Mouse (Mus musculus) cerebellum, postnatal 14 days (tissue): ENCODE results near the gene Tns1.

Source experiments
- DNase-seq, 2 experiments: peaks; one replicate each; pipeline ENCODE4 v3.0.0; 2021; ENCODE audit warnings: mixed read lengths in 2 of 2

Tns1 gene

GRCm38 (mm10) chr1:74090329-74090728 is 33.9 kb downstream of the Tns1 start:
- DNase-seq = no peak

DNA sequence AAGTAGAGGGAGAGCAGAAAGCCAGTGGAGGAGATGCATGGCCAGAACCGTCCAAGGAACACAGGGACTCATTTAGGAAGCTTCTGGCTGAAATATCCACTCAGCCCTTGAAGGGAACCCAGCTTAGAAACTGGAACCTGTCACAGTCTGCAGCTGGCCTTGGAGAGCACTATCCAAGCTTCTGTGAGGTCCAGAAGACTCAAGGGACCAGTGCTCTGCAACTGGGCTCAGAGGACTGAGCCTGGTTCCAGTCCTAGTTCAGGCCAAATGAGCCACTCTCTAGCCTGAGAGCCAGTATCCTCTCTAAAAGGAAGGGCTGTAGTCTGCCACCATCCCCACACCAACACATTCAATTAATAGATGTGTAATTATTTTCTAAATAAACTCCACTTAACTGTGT is 35.7 kb downstream of the Tns1 start:
- no peak for DNase-seq

- no peak for DNase-seq
Measured at GRCm38 (mm10) chr1:74085566-74085965, 38.7 kb downstream of the Tns1 start.

DNA sequence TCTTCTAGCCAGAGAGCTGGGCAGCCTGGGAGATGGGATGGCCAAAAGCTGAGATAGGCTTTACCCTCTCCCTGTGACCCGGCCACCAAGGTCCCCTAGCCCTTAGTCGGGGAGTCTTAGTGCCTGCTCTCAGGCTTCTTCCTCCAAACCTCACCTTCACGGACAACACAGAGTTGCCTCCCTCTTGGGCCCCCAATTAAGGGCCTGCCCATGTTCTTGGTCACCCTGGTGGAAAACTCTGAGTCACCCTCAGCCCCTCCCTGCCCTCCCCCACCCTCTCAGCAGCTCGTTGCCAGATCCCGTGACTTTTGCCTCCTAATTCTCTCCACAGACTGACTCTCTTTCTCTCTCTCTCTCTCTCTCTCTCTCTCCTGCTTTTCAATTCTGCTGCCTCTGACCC is 39.5 kb downstream of the Tns1 start:
- DNase-seq = no peak

- no peak for DNase-seq
Measured at GRCm38 (mm10) chr1:74084065-74084705, 40.1 kb downstream of the Tns1 start.

GRCm38 (mm10) chr1:74082841-74083463 is 41.3 kb downstream of the Tns1 start:
- peak; percentile 32 to 63 for DNase-seq

GRCm38 (mm10) chr1:74081573-74081989 is 42.7 kb downstream of the Tns1 start:
- DNase-seq = no peak

GRCm38 (mm10) chr1:74077353-74077752 is 46.9 kb downstream of the Tns1 start:
- DNase-seq = peak; percentile 62 to 74

GRCm38 (mm10) chr1:74076230-74076629 is 48.0 kb downstream of the Tns1 start:
- DNase-seq = no peak

DNA sequence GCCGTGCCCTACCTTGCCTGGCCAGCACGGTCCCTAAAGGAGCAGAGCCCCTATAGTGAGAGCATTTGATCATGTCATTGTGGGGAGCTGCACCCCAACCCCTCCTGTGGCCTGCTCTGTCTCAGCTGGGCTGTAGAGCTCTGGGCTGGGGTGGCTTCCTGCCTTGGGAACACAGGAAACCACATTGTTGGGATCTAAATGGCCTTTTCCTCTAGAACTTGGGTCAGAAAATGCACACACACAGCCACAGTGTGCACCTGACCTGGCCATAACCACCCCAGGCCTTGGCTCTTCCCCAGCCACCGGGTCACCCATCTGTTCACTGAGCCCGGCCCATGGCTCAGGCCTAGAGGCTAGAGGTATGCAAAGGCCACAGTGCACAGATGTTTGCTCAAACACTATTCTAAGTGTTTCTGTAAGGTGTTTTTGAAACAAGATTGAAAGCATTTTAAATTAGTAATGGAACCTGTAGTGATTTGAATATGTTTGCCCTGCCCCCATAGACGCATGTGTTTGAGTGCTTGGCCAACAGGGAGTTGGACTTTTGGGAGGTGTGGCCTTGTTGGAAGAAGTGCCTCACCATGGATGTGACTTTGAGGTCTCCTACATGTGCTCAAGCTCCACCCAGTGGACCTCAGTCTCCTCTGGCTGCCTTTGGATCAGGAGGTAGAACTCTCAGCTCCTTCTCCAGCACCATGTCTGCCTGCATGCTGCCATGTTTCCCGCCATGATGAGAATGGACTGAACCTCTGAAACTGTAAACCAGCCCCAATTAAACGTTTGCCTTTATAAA is 49.4 kb downstream of the Tns1 start:
- DNase-seq = peak; percentile 33 to 38

GRCm38 (mm10) chr1:74073791-74074190 is 50.5 kb downstream of the Tns1 start:
- no peak for DNase-seq

GRCm38 (mm10) chr1:74070745-74071144 is 53.5 kb downstream of the Tns1 start:
- DNase-seq = no peak

- peak in 1 of 2 experiments; percentile 19 for DNase-seq
Measured at GRCm38 (mm10) chr1:74070001-74070551, 54.2 kb downstream of the Tns1 start.

DNA sequence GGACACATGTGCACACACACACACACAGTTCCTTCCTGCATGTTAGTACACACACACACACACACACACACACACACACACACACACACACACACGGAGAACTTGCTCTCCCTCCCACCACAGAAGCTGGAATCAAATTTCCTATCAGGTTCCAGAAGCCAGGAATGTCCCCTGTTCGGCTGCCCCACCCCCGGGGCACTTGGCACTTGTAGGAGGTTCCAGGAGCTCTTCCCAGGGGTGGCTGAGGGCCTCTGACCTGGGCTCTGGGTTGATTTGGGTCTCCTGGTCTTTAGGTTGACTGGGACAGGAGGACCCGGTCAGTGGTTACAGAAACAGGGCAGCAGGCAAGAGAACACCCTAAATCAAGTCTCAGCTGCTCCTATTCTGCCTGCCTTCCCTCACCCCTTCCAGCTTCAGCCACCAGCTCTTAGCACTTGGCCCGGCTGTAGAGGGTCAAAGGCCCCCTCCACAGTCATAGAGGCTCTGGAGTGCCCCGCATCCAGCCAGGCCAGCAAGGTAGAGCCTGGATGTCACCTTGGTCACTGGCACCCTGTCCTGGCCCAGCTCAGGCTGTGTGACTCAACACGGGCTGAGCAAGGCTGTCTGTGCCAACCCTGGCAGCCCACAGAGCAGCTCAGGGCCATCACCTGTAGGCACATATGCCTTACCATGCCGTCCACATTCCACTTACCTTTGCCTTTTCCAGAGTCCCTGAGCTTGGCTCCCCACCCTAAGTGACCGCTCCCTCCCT is 55.0 kb downstream of the Tns1 start:
- DNase-seq = no peak

GRCm38 (mm10) chr1:74068366-74069084 is 55.7 kb downstream of the Tns1 start:
- DNase-seq = no peak

GRCm38 (mm10) chr1:74067866-74068265 is 56.4 kb downstream of the Tns1 start:
- no peak for DNase-seq

DNA sequence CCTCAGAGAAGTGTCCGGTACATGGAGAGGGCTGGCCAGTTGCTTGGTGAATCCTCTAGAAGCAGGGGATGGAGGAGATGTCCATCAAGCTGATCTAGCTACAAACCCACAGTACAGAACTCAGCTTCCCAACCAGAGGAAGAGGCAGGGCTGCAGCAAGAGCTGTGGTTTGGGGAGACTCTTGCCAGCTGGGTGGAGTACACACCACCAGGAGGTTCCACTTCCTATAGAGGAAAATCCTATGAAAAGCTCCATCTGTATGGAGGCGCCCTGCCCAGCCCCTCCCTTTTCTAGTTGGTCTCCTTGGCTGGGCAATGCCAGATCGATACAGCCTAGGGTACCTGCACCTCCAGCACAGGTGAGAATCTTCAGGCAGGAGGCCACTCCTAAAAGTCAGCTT is 57.7 kb downstream of the Tns1 start:
- DNase-seq = no peak

GRCm38 (mm10) chr1:74066061-74066460 is 58.2 kb downstream of the Tns1 start:
- DNase-seq = no peak

DNA sequence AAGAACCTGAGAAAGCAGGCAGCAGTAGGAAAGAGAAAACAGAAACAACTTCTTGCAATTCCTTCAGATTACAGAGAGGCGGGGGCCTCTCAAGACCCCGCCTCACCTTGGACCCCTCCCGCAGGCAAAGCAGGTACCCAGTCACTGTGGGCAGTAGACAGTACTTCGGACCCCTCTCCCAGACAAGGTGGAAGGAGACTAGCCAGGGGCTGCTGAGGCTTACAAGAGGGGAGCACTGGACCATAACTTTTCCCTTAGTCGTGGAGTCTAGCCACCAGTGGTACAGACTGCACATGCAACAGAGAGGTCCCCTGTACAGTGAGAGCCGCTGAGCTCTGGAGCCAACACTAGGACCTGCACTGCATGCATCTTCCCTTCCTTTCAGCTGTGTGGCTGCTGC is 64.2 kb downstream of the Tns1 start:
- no peak for DNase-seq

GRCm38 (mm10) chr1:74059552-74059951 is 64.7 kb downstream of the Tns1 start:
- no peak for DNase-seq

DNA sequence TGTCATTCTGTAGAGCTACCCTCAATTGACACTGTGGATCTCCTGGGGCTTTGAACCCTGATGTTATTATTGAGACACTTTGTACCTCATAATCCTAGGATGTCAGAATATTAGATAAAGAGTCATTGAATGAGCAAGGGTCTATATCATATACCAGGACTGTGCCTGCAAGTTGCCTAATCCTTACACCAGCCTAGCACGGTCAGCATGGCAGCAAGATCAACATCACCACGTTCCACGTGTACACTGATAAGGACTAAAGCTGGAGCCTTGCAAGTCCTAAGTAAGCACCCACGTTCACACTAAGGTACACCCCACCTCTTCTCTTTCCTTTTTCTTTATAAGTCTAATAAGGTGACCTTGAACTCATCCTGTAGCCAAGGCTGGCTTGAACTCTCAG is 65.5 kb downstream of the Tns1 start:
- no peak for DNase-seq

- DNase-seq = no peak
Measured at GRCm38 (mm10) chr1:74058309-74058708, 65.9 kb downstream of the Tns1 start.
